Mouse (Mus musculus) T-cell, adult 2 months (primary cell): Measurements from ENCODE around the gene Cfap65.
A peak's percentile ranks its signal among the peaks of the same experiment; 100 is the strongest.

ENCODE experiments used
- DNase-seq: peaks from one replicate; pipeline ENCODE4 v3.0.0; 2022; ENCODE audit warnings: low spot score

Gene Cfap65

DNA sequence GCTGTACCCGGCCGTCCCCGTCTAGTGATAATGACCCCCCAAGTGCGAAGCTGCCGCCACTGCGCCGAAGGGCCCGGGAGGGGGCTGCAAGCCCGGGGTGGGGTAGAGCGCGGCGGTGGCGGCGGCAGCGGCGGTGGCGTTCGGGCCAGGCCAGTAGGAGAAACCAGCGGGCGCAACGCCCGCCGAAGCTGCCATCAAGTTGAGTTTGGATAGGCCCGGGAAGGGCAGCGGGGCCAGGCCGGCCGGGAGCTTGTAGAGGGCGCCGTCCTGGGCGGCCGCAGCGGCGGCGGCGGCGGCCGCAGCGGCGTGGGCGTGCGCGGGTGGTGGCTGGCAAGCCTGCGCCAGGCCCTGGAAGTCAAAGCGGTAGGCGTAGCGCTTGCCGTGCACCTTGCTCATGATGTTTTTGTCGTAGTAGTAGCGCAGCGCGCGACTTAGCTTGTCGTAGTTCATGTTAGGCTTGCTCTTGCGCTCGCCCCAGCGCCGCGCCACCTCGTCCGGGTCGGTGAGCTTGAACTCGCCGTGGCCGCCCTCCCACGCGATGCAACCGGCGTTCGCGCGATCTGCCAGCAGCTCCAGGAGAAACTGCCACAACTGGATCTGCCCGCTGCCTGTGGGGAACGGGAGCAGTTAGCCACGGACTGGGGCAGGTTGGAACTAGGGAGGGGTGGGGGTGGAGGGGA is 53.2 kb downstream of the Cfap65 start:
- DNase-seq: no peak

DNA sequence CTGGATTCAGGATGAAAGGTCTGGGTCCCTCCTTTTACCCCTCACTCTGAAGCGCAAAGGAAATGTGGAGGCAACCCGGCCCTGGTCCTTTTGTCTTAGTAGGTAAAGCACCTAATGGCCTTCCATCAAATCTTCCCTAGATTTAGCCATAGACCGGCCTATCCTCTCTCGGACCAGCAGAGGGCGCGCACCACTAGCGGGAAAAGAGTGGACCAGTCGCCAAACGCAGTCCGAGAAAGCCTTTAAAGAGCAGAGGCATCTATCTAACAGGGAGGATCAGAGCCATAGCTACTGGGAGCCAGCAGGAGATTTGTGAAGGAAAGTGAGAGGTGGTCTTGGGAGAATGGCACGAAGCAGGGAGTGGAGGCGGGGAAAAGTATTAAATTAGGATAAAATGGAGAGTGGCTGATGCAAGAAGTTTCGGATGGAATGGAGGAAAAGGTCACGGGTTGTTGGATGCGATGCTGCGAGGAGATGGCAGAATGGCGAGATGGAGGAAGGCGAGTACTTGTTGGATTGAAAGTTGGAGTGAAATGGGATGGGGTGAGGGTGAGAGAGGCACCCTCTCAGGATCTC is 54.5 kb downstream of the Cfap65 start:
- DNase-seq: peak; percentile 20

DNA sequence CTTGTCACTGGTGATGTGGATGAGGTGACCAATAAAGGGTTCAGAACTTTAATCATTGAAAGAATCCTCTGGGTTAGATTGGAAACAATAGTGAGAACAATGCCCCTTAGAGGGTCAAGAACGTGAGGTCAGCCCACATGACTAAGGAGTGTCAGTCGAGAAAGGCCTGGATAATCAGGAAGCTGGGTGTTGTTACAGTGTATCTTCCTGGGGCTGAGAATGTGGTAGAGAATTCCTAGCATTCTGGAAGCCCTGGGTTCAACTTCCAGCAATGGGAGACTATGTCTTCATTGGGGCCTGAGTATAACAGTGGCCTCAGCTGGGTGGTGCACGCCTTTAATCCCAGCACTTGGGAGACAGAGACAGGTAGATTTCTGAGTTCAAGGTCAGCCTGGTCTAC is 58.2 kb downstream of the Cfap65 start:
- DNase-seq: no peak

DNA sequence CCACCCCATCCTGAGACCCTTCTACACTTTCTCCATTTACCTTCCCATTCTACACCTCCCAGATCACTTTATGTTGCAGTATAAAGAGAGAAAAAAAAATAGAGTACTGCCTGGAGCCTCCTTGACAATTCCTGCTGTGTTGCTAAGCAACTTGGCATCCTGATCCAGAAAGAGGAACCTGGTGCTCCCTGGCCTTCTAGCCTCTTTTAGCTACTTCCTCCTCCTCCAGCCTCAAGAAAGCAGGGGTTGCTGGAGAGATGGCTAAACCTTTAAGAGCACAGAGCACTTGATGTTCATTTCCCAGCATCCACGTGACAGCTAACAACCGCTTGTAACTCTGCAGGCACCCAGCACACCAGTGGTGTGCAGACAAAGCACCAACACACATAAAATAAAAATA is 63.2 kb downstream of the Cfap65 start:
- no peak for DNase-seq

DNA sequence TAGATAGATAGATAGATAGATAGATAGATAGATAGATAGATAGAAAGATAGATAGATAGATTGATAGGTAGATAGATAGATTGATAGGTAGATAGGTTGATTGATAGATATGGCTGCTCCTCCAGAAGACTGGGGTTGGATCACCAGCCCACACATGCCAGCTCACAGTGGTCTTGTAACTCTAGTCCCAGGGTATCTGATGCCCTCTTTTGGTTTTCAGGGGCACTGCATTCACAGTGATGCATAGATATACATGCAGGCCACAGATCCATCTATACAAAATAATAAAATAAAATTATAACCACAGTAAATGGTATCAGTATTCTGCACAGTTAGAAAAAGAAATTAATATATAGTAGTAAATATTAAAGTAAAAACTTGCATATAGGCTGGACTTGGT is 73.6 kb downstream of the Cfap65 start:
- DNase-seq: no peak

DNA sequence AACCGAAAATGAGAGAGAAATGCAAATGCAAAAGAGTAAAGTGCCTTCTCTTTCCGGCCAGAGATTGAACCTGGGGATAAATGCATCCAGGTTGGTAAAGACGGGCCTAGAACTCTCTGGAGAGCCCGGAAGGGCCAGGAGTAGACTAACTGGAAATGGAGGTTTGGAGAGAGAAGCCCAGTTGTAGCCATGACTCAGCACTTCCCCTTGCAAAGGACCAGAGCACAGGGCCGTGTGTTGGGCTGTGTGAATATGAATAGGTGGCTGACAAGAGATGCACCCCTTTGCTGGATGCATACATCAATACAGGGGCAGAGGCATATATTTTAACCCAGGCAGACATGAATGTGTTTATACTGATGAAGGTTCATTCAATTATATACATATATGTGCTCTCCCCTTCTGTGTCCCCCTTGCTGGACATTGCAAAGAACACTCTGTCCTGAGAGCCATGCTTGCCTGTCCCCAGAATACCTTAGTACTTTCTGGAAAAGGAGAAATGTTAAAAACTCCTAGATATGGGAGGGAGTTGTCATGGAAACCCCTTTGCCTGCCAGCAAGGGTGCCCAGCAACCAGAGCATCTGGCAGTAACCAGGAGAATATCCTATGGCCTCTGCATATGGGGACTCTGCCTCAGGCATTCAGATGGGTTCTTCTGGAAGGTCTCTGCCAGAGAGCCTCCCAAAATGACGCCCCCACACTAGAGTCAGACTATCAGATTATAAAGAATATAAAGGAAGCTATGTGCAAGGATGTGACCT is 76.0 kb downstream of the Cfap65 start:
- no peak for DNase-seq

DNA sequence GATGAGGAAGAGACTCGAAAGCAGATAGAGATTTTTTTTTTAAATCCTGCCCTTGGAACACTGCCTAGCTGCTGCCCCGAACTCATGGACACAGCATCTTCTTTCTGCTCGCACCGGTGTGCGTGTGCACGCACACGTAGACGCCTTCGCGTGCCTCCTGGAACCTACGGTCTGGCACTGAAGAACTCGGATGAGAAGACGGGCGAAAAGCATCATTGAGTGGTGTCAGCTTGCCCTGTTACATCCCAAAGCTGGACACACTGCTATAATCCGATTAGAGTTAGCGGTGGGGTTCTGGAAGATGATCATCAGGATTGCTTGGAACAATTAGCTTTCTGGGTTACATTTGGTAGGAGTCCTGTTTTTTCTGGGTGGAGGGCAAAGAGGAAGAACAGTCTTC is 76.6 kb downstream of the Cfap65 start:
- no peak for DNase-seq

DNA sequence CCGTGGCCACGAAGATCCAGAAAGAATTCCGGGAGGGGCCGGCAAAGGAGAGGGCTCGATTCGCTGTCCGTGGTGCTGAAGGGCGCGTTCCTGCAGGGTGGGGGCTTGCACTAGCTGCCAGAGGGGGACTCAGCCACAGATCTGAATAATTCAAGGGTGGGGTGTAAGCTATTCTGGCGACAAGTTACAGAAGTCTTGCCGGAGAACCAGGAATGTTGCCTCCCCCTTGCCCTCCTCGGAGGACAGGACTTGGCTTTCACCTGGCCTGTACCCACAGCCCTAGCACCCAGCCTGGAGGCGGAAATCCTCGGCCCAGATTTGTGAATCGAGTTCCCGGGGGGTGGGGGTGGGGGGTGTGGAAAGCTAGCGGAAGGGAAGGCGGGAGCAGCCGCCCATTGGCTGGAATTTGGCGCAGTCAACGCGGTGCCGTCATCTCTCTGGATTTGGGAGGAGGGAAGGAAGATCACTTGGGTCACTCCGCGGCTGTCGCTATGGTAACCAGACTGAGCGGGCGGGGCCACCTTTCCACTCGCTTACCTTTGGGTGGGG is 77.2 kb downstream of the Cfap65 start:
- DNase-seq: no peak

DNA sequence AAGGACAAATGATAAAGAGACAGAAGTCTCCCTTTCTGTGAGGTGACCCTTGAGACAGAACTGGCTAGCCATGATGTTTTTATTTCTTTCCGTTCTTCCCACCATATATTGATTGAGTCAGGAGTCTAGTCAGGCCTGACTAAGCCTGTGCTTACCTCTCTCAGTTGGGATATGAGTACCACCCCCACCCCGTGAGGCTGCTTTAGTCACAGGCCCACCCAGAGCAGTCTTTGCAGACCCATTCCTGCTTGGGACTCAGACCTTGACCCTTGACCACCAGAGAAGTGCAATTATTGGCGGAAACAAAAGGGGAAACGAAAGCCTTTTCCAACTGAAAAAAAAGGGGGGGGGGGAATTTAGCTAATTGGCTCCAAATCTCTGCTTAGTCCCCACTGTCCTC is 77.7 kb downstream of the Cfap65 start:
- DNase-seq: no peak

DNA sequence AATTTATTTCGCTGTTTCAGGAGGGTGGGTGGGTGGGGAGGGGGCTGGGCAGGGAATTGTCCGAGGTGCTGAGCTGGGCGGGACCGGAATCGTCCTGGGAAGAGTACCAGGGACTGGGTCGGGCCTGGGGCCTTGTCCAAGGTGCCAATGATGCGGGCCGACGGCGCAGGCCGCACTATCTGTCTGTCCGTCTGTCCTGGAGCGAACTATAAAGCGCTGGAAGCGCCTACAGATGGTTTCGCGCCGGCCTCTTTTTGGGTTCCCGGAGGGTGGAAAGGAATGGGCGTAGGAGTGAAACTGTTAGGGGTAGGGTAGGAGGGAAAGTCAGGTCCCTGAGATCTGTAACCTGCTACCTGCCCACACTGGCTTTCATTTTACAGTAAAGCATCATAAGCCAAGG is 78.2 kb downstream of the Cfap65 start:
- no peak for DNase-seq

DNA sequence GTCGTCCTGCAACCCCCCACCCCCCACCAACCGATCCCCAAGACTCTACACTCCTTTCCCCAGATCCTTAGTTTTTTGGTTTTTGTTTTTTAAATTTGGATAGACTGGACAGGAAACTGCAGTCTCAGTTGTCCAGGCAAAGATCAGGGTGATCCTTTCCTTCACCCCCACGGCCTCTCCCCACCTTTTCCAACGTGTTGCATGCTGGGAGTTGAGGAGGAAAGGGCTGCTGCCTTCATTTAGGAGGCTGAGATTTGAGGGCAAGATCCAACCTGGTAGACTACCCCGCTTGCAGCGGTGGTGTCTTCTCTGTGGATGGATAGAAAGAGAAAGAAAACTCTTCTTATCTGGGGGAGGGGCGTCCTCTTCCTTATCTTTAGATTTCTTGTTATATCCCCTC is 78.6 kb downstream of the Cfap65 start:
- DNase-seq: no peak

DNA sequence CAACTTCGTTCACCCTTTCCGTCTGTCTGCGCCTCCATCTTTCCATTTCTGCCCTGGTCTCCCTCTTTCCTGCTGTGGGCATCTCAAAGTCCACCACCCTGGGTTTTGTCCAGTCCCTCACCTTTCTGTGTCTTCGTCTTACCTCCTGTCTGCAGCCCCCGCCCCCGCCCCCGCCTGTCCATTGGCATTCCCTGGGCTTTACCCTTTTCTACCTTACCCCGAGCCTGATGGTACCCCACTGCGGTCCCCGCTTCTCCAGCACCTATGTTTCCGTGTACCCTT is 79.0 kb downstream of the Cfap65 start:
- no peak for DNase-seq

DNA sequence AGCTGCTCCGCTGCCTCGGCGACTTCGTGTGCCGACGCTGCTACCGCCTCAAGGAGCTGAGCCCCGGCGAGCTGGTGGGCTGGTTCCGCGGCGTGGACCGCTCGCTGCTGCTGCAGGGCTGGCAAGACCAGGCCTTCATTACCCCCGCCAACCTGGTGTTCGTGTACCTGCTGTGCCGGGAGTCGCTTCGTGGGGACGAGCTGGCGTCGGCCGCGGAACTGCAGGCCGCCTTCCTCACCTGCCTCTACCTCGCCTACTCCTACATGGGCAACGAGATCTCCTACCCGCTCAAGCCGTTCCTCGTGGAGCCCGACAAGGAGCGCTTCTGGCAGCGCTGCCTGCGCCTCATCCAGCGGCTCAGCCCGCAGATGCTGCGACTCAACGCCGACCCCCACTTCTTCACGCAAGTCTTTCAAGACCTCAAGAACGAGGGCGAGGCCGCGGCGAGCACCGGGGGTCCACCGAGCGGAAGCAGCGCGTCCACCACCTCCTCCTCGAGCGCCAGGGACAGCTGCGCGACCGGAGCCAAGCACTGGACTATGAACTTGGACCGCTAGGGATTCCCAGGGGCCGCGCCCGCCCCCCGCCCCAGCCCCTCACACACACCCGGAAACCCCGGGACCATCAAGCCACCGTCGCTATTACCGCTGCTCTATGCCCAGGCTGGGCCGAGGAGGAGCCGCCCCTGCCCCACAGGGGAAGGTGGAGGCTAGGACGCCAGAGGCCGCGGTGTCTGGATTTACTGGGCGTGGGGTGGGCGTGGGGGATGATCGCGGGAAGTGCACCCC is 79.6 kb downstream of the Cfap65 start:
- no peak for DNase-seq

DNA sequence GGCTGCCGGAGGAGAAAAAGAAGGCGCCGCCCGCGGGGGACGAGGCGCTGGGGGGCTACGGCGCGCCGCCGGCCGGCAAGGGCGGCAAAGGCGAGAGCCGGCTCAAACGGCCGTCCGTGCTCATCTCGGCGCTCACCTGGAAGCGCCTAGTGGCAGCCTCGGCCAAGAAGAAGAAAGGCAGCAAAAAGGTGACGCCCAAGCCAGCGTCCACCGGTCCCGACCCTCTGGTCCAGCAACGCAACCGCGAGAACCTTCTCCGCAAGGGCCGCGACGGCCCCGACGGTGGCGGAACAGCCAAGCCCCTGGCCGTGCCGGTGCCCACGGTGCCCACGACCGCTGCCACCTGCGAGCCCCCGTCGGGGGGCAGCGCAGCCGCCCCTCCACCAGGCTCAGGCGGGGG is 80.2 kb downstream of the Cfap65 start:
- DNase-seq: peak; percentile 1

DNA sequence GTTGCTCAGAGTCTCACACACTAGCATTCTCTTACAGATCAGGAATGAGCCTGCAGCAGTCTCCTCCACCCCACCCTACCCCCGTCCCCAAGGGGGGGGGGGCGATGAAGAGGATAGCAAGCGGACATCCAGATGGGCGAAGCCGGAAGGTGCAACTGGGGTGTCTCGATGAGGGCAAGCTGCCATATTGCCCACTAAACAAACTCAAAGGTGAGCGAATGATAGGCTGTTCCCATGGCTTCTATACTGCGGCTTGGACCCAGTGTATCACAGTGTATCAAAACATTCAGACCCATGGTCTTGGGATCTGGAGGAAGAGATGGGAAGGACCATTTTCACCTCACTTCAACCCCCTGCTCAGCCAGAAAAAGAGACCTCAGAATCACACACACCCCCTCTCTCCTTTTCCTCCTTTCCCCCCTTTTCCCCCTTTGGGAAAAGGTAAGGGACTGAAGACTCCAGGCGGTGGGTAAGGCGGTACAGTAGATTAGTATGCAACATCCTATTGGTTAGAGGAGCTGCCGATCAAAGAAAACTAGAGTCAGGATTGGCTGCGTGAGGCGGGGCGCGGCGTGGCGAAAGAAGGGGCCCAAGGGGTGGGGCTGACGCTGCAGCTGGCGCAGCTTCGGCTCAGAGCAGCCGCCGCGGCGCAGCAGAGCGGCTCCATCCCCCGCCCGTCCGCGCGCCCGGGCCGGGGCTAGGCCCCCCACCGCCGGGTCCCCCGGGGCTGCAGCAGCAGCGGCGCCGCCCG is 80.9 kb downstream of the Cfap65 start, which contains the start of gene Cdk5r2:
TSS of gene Cdk5r2 (plus strand) at position 629 of the 751 bp plus-strand sequence.
- peak; percentile 53 for DNase-seq
